Mouse (Mus musculus) heart, postnatal 10 days (tissue): ENCODE measurements at regions not wholly inside any gene's neighbourhood (a gene's known extent, or its start where the extent isn't known, plus 50 kb on each side); places are given as distances from the start of the nearest gene placed in this dataset.

ENCODE experiments used
- DNase-seq, 2 experiments: peaks; one replicate each; pipeline ENCODE4 v3.0.0; 2021
- intact Hi-C: fragments of 180-260 bp; cut with DNase I; formaldehyde crosslinking; loops from one replicate; pipeline ENCODE4 v1.15.1; 2025

GRCm38 (mm10) chr8:80117328-80117727 lies 59.5 kb upstream of the Hhip start:
- intact Hi-C loops, result no loop called here
- DNase-seq, result no peak
